Mouse (Mus musculus) lung, postnatal 0 days (tissue): ENCODE data around the gene Prrc2b.

Experiments used
- CTCF ChIP-seq: IDR thresholded peaks from 2 replicates; pipeline ENCODE4 v1.5.1; 2016; ENCODE audit warnings: antibody characterized with exemption, mild to moderate bottlenecking
- EP300 ChIP-seq: IDR thresholded peaks from 2 replicates; pipeline ENCODE4 v1.6.1; 2016; ENCODE audit warnings: antibody characterized with exemption, mild to moderate bottlenecking, control low read depth

DNA sequence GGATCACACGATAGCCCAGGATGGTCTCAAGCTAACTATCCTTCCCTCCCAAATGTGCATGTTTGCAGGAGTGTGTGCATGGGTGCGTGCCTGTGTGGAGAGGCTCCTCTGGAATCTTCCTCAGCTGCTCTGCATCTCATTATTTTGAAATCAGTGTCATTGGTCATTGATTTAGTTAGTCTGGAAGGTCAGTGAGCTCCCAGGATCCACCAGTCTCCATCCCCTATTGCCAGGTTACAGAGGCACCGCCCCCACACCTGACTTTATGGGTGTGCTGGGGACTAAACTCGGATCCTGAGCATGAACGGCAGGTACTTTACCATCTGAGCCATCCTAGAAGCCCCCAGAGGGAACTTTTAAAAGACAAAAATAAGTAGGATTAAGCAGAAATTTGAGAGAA lies 47.9 kb upstream of the Prrc2b start:
- no peak for TF ChIP-seq CTCF
- no peak for TF ChIP-seq EP300
